8 mouse cellular contexts compared by ENCODE assay signal in the genomic region with DNA sequence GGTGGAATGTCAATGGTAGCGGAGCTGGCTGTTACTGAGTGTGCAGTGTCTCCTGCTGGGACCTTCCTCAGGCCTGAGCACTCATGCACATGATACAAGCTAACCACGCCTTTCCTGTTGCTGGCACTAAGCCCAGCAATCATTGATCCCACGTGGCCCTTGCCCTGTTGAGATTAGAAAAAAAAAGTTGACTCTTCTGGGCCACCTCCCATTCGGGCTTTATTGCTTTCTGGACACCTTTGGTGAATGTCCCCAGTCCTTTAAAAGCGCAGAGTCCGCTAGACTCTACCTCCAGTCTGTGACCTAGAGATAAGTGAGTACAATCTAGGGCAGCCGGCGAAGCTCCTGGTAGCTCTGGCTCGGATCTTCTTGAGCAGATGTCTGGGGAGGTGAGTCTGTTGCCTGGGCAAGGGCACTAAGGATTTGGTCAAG. TPM values are rescaled to one million over a fixed set of nuclear protein-coding genes. Genes with fewer than 3 reads are reported as not detected.
DNase-seq lines count a peak whose midpoint lies in the region; ATAC-seq lines count a peak whose summit lies in the region.

A gene (plus strand): TSS at position 222 of the 432 bp plus-strand sequence.

- no peaks in the 10 kb centered on the region for H3K9me3 ChIP-seq in kidney, embryonic 16.5 days (ENCODE audit: low read length)
- peaks cover 4% of the 10 kb centered on the region; the same call in 1 of the 2 replicates for H3K9me3 ChIP-seq in megakaryocyte, embryonic 14.5 days

- H3K36me3 ChIP-seq in kidney, embryonic 16.5 days (ENCODE audit: insufficient read depth, low read length), result no peaks in the 10 kb centered on the region
- H3K36me3 ChIP-seq in megakaryocyte, embryonic 14.5 days (replicated peaks; ENCODE audit: low read length), result no peaks in the 10 kb centered on the region

- peaks cover 4% of the 10 kb centered on the region; the same call in 1 of the 2 replicates for H3K4me1 ChIP-seq in kidney, embryonic 16.5 days (ENCODE audit: insufficient read depth, low read length)
- peaks cover 49% of the 10 kb centered on the region for H3K4me1 ChIP-seq in megakaryocyte, embryonic 14.5 days

- no peak within 1 kb of the TSS for H3K4me2 ChIP-seq in kidney, embryonic 16.5 days (replicated peaks; ENCODE audit: low read depth, low read length)

- peak; percentile 64 for ATAC-seq in kidney, embryonic 16.5 days (ENCODE audit: low FRiP score, low TSS enrichment)

- no peak within 1 kb of the TSS for H3K4me3 ChIP-seq in kidney, embryonic 16.5 days (ENCODE audit: low read length)
- H3K4me3 ChIP-seq in megakaryocyte, embryonic 14.5 days (replicated peaks), result peak within 1 kb of the TSS; percentile 23

- H3K9ac ChIP-seq in kidney, embryonic 16.5 days (replicated peaks; ENCODE audit: low read length), result no peak within 1 kb of the TSS

- WGBS in kidney, embryonic 16.5 days, result 54% methylated on average over 9 of the region's 9 CpGs

- no peaks in the 10 kb centered on the region for H3K27me3 ChIP-seq in kidney, embryonic 16.5 days (ENCODE audit: insufficient read depth, low read length)
- H3K27me3 ChIP-seq in megakaryocyte, embryonic 14.5 days (replicated peaks), result peaks cover 20% of the 10 kb centered on the region

- DNase-seq in urinary bladder, postnatal 14 days (ENCODE audit: low spot score), result peak; percentile 35
- DNase-seq in urinary bladder, postnatal 10 days (ENCODE audit: low spot score), result no peak
- peak; percentile 96 for DNase-seq in heart, adult 11 months
- DNase-seq in layer of hippocampus, adult 9-11 months, result no peak
- DNase-seq in frontal cortex, postnatal 25 days (ENCODE audit: low spot score in 2 of 2), result no peak
- no peak for DNase-seq in right cerebral cortex, postnatal 14 days

- H3K27ac ChIP-seq in kidney, embryonic 16.5 days (ENCODE audit: low read length), result no peak within 1 kb of the TSS

RNA-seq across cellular contexts. Expression of the gene that starts here (rescaled TPM):
- polyA plus RNA-seq in kidney, embryonic 16.5 days (2015; fragmentation: Nextera tagmentation; extraction: Ambion mirVana), result 0.31 and 0.69 TPM in 2 replicates
- not detected in 2 replicates for polyA plus RNA-seq in megakaryocyte, embryonic 14.5 days (2012; ENCODE audit: insufficient read depth, low replicate concordance)

Comparison
In these comparisons a context has a peak if more than half of its experiments do, and no peak if none do; other contexts are left out.
1. DNase-seq: peak in urinary bladder, postnatal 14 days (single experiment) and heart, adult 11 months (single experiment); none in urinary bladder, postnatal 10 days (single experiment), layer of hippocampus, adult 9-11 months (single experiment), frontal cortex, postnatal 25 days (0 of 2) and right cerebral cortex, postnatal 14 days (single experiment).
2. Peak in ATAC-seq in kidney, embryonic 16.5 days; RNA of the gene not detected or under 1 TPM.